Mouse (Mus musculus) stomach, embryonic 15.5 days (tissue): ENCODE measurements at regions not wholly inside any gene's neighbourhood (a gene's known extent, or its start where the extent isn't known, plus 50 kb on each side); places are given as distances from the start of the nearest gene placed in this dataset.
A peak's percentile ranks its signal among the peaks of the same experiment; 100 is the strongest.

Experiments
- ATAC-seq: fragments of 200-750 bp; cut with Nextera tagmentation; 2 replicates; pipeline ENCODE4 v1.8.0; 2017; ENCODE audit warnings: low read depth, moderate number of reproducible peaks, moderate TSS enrichment; ENCODE audit not compliant: insufficient read depth, low FRiP score
- H3K27ac ChIP-seq: fragments of 300-500 bp; sonication (generic); 2 replicates; pipeline ENCODE4 v1.5.1; 2015; ENCODE audit warnings: mild to moderate bottlenecking, inconsistent platforms
- H3K27me3 ChIP-seq: fragments of 300-500 bp; sonication (generic); replicated peaks from 2 replicates; pipeline ENCODE4 v1.6.1; 2015; ENCODE audit warnings: inconsistent platforms
- H3K36me3 ChIP-seq: fragments of 300-500 bp; sonication (generic); 2 replicates; pipeline ENCODE4 v1.6.1; 2015; ENCODE audit warnings: inconsistent platforms
- H3K4me1 ChIP-seq: fragments of 300-500 bp; sonication (generic); 2 replicates; pipeline ENCODE4 v1.6.1; 2015; ENCODE audit warnings: inconsistent platforms
- H3K4me2 ChIP-seq: fragments of 300-500 bp; sonication (generic); 2 replicates; pipeline ENCODE4 v1.6.1; 2015; ENCODE audit warnings: mild to moderate bottlenecking, inconsistent platforms
- H3K4me3 ChIP-seq: fragments of 300-500 bp; sonication (generic); replicated peaks from 2 replicates; pipeline ENCODE4 v1.5.1; 2015; ENCODE audit warnings: inconsistent platforms
- H3K9ac ChIP-seq: fragments of 300-500 bp; sonication (generic); 2 replicates; pipeline ENCODE4 v1.6.1; 2015; ENCODE audit warnings: inconsistent platforms
- H3K9me3 ChIP-seq: fragments of 300-500 bp; sonication (generic); 2 replicates; pipeline ENCODE4 v1.6.1; 2016; ENCODE audit warnings: inconsistent platforms
- WGBS: fragments of 180-500 bp; shearing (Covaris S2); methylation state at CpG from one replicate; pipeline ENCODE4 v1.1.7; 2015; 5-methylcytosine and 5-hydroxymethylcytosine counted together

- Histone ChIP-seq H3K9ac (no peak overlapping the region), H3K4me2 (no peak overlapping the region), H3K9me3 (no peaks in the 10 kb centered on the region), H3K4me3 (no peak overlapping the region), H3K4me1 (no peaks in the 10 kb centered on the region), H3K27me3 (no peaks in the 10 kb centered on the region), H3K27ac (no peak overlapping the region), H3K36me3 (no peaks in the 10 kb centered on the region)
- ATAC-seq: no peak
- 33% methylated on average over 3 of the region's 3 CpGs for WGBS
Observed at GRCm38 (mm10) chr4:7196570-7196969, 1042.3 kb downstream of the Car8 start.

DNA sequence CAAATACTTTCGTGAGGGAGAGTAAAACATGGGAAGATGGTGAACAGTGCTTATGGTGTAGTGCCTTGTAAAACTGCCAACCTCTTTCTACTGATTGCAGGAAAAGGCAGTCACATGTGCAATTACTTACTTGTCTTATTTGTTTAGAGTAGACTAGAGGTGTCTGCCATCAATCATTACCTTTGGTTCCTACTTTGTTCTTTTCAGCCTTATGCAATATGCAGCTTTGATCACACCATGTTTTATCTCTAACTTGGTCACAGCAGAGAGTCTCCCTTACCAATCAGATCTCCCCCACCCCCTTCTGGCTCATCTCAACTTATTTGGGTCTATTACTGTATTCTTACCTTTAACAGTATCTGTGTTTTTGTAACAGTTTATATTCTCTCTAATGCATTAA lies 1043.2 kb downstream of the Car8 start:
- H3K4me2 ChIP-seq: no peak overlapping the region
- no peaks in the 10 kb centered on the region for H3K27me3 ChIP-seq
- H3K9ac ChIP-seq: no peak overlapping the region
- H3K4me3 ChIP-seq: no peak overlapping the region
- H3K4me1 ChIP-seq: no peaks in the 10 kb centered on the region
- ATAC-seq: no peak
- WGBS: 79% methylated on average over 1 of the region's 1 CpGs
- H3K27ac ChIP-seq: no peak overlapping the region
- no peaks in the 10 kb centered on the region for H3K36me3 ChIP-seq
- no peaks in the 10 kb centered on the region for H3K9me3 ChIP-seq

GRCm38 (mm10) chr4:7191912-7192311 lies 1046.9 kb downstream of the Car8 start:
- no peak overlapping the region for H3K4me3 ChIP-seq
- H3K4me1 ChIP-seq: no peaks in the 10 kb centered on the region
- no peaks in the 10 kb centered on the region for H3K9me3 ChIP-seq
- no peak overlapping the region for H3K9ac ChIP-seq
- H3K27ac ChIP-seq: no peak overlapping the region
- no peaks in the 10 kb centered on the region for H3K27me3 ChIP-seq
- ATAC-seq: no peak
- 55% methylated on average over 3 of the region's 3 CpGs for WGBS
- H3K36me3 ChIP-seq: no peaks in the 10 kb centered on the region
- H3K4me2 ChIP-seq: no peak overlapping the region

DNA sequence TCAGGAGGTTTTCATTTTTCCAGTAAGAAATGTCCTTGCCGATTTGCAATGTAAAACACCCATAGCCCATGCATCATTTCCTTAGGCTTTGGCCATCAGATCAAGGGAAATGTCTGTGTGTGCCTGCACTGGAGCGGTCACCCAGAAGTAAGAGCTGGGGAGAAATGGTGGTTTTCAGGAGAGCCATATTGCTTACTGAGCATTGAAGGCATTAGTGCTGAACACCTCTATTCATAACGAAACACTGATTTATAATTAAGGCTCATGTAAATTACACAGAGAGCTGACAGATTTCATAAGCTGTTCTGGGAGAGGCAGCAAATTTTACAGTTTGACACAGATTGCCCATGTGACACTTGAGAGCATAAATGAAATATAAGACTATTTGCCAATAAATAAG lies 1047.6 kb downstream of the Car8 start:
- Histone ChIP-seq H3K4me1 (no peaks in the 10 kb centered on the region), H3K4me3 (no peak overlapping the region), H3K36me3 (no peaks in the 10 kb centered on the region), H3K4me2 (no peak overlapping the region), H3K9ac (no peak overlapping the region), H3K9me3 (no peaks in the 10 kb centered on the region), H3K27me3 (no peaks in the 10 kb centered on the region), H3K27ac (no peak overlapping the region)
- ATAC-seq: no peak
- 79% methylated on average over 3 of the region's 3 CpGs for WGBS

- H3K36me3 ChIP-seq: no peaks in the 10 kb centered on the region
- 77% methylated on average over 9 of the region's 9 CpGs for WGBS
- no peak overlapping the region for H3K27ac ChIP-seq
- no peak overlapping the region for H3K4me3 ChIP-seq
- no peak overlapping the region for H3K9ac ChIP-seq
- no peaks in the 10 kb centered on the region for H3K4me1 ChIP-seq
- no peak for ATAC-seq
- H3K27me3 ChIP-seq: no peaks in the 10 kb centered on the region
- H3K9me3 ChIP-seq: no peaks in the 10 kb centered on the region
- H3K4me2 ChIP-seq: no peak overlapping the region
Observed at GRCm38 (mm10) chr4:7175030-7175429, 1063.8 kb downstream of the Car8 start.

GRCm38 (mm10) chr4:7172528-7173306 lies 1066.1 kb downstream of the Car8 start:
- H3K36me3 ChIP-seq: no peaks in the 10 kb centered on the region
- no peak overlapping the region for H3K4me3 ChIP-seq
- no peak overlapping the region for H3K4me2 ChIP-seq
- H3K27ac ChIP-seq: no peak overlapping the region
- 70% methylated on average over 7 of the region's 7 CpGs for WGBS
- no peak overlapping the region for H3K9ac ChIP-seq
- H3K4me1 ChIP-seq: no peaks in the 10 kb centered on the region
- H3K27me3 ChIP-seq: no peaks in the 10 kb centered on the region
- H3K9me3 ChIP-seq: no peaks in the 10 kb centered on the region
- ATAC-seq: no peak

DNA sequence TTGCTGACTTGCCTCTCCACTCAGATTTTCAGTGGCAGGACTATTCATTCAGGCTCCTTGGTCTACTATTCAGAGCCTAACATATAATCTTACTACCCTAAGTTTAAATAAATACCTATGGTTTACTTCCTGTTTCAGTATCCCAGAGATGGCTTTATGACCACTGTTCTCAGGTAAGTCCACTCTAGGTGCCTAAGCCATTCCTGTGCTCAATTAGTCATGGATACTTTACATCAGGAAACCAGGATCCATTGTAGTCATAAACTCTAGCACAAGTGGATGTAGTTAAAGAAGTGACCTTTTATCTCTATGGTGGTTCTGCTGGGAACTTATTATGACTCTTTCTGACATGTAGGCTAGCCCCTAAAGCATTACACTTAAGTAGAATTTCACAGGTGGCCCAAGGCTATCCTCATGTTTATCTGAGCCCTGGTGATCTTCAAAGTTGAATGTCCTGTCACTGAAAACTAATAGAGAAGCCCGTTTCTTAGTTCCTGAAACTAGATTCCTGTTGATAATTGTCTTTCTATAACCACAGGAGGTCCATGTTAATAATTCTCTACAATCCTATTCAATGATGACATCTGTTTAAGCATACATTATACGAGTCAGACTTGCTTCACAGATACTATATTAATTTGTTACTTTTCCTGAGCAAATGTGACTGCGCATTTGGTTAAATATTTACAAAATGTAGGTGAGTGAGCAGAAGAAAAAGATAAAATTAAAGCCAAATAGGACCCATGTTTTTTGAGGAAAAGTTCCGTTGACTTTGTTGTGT lies 1067.0 kb downstream of the Car8 start:
- Histone ChIP-seq H3K9ac (no peak overlapping the region), H3K9me3 (no peaks in the 10 kb centered on the region), H3K27me3 (no peaks in the 10 kb centered on the region), H3K36me3 (no peaks in the 10 kb centered on the region), H3K4me3 (no peak overlapping the region), H3K27ac (no peak overlapping the region), H3K4me2 (no peak overlapping the region), H3K4me1 (no peaks in the 10 kb centered on the region)
- WGBS: 41% methylated on average over 4 of the region's 4 CpGs
- peak; percentile 53; the same call in 1 of the 2 replicates for ATAC-seq

GRCm38 (mm10) chr4:7161411-7161810 lies 1077.4 kb downstream of the Car8 start:
- H3K27me3 ChIP-seq: no peaks in the 10 kb centered on the region
- H3K4me2 ChIP-seq: no peak overlapping the region
- no peak for ATAC-seq
- H3K4me3 ChIP-seq: no peak overlapping the region
- 78% methylated on average over 4 of the region's 4 CpGs for WGBS
- H3K4me1 ChIP-seq: no peaks in the 10 kb centered on the region
- no peaks in the 10 kb centered on the region for H3K36me3 ChIP-seq
- H3K9ac ChIP-seq: no peak overlapping the region
- H3K9me3 ChIP-seq: no peaks in the 10 kb centered on the region
- no peak overlapping the region for H3K27ac ChIP-seq

- 64% methylated on average over 3 of the region's 3 CpGs for WGBS
- peak; percentile 76; the same call in 1 of the 2 replicates for ATAC-seq
Observed at GRCm38 (mm10) chr4:7157883-7158282, 1081.0 kb downstream of the Car8 start.

DNA sequence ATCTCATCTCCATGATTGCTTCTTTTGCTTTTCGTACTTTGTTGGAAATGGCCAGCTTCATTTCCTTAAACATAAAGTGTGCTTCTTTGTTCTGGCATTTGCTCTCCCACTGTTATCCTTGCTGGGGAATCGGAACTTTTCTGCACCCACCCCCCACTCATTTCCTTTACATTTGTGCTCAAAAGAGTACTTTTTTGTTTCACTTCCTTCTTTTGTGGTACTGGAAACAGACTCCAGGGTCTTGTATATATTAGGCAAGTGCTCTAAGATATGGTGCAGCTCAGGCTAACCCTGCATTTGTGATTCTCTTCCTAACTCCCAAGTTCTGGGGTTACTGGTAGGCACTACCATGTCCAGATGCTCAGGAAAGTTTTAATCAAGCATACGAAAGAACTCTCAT lies 1084.6 kb downstream of the Car8 start:
- Histone ChIP-seq H3K27me3 (no peaks in the 10 kb centered on the region), H3K27ac (no peak overlapping the region), H3K36me3 (no peaks in the 10 kb centered on the region), H3K9me3 (no peaks in the 10 kb centered on the region), H3K4me3 (no peak overlapping the region), H3K9ac (no peak overlapping the region), H3K4me1 (no peaks in the 10 kb centered on the region), H3K4me2 (no peak overlapping the region)
- no peak for ATAC-seq
- 73% methylated on average over 3 of the region's 3 CpGs for WGBS

More at GRCm38 (mm10) chr4:7157883-7158282, 1081.0 kb downstream of the Car8 start:
- H3K27me3 ChIP-seq: no peaks in the 10 kb centered on the region
- no peaks in the 10 kb centered on the region for H3K4me1 ChIP-seq
- no peak overlapping the region for H3K4me3 ChIP-seq
- no peaks in the 10 kb centered on the region for H3K9me3 ChIP-seq
- no peaks in the 10 kb centered on the region for H3K36me3 ChIP-seq
- no peak overlapping the region for H3K9ac ChIP-seq
- no peak overlapping the region for H3K4me2 ChIP-seq
- H3K27ac ChIP-seq: no peak overlapping the region

DNA sequence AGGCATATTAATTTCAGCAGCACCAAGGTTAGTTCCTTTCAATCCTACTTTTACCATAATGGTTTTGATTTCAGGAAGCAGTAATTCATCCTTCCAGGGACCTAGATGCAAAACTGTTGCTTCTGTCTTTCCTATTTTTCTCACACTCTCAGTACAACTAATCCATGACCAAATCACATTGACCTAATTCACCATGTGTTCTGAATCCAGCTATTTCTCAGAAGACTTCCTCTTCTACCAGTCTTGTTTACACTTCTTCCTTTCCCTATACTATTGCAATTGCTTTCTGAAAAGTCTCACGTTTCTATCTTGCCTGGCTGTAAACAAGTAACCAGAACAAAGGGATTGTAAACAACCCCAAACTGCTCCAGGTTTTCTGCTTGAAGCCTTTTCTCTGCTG lies 1085.0 kb downstream of the Car8 start:
- H3K9me3 ChIP-seq: no peaks in the 10 kb centered on the region
- H3K4me2 ChIP-seq: no peak overlapping the region
- H3K27me3 ChIP-seq: no peaks in the 10 kb centered on the region
- 22% methylated on average over 1 of the region's 1 CpGs for WGBS
- H3K27ac ChIP-seq: no peak overlapping the region
- no peaks in the 10 kb centered on the region for H3K36me3 ChIP-seq
- no peak overlapping the region for H3K9ac ChIP-seq
- H3K4me3 ChIP-seq: no peak overlapping the region
- ATAC-seq: no peak
- no peaks in the 10 kb centered on the region for H3K4me1 ChIP-seq

DNA sequence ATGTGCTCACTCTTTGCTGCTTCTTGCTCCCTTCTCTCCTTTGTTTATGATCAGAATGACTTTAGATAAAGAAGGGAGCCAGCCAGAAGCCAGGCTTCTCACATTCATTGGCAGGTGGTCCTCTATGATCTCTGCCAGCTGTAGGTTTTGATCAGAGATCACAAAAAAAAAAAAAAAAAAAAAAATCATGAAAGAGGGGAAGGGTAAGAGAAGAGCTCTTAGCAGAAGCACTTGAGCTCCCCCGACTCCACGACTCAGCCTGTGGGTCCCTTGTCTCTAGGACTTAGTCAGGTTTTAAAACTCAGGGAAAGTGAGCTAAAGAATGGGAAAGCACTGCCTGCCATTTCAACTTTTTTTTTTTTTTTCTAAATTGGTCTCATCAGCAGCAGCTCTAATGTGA lies 1093.1 kb downstream of the Car8 start:
- Histone ChIP-seq H3K9me3 (no peaks in the 10 kb centered on the region), H3K9ac (no peak overlapping the region), H3K27ac (no peak overlapping the region), H3K4me2 (no peak overlapping the region), H3K4me3 (no peak overlapping the region), H3K27me3 (no peaks in the 10 kb centered on the region), H3K4me1 (no peaks in the 10 kb centered on the region), H3K36me3 (no peaks in the 10 kb centered on the region)
- no peak for ATAC-seq
- WGBS: 48% methylated on average over 2 of the region's 2 CpGs
